Mouse (Mus musculus) embryonic facial prominence, embryonic 13.5 days (tissue): ENCODE data around the gene Hspd1. TPM values are rescaled to one million over a fixed set of nuclear protein-coding genes. Genes with fewer than 3 reads are reported as not detected.

Experiments used
- ATAC-seq: fragments of 200-750 bp; cut with Nextera tagmentation; 2 replicates; pipeline ENCODE4 v1.8.0; 2017; ENCODE audit warnings: low read depth; ENCODE audit not compliant: insufficient number of reproducible peaks, insufficient read depth, low FRiP score, low TSS enrichment
- H3K27ac ChIP-seq: fragments of 300-500 bp; sonication (generic); 2 replicates; pipeline ENCODE4 v1.5.1; 2015; ENCODE audit warnings: moderate library complexity, mild to moderate bottlenecking, inconsistent platforms
- H3K27me3 ChIP-seq: fragments of 300-500 bp; sonication (generic); 2 replicates; pipeline ENCODE4 v1.6.1; 2015; ENCODE audit warnings: mild to moderate bottlenecking, inconsistent platforms
- H3K36me3 ChIP-seq: fragments of 300-500 bp; sonication (generic); 2 replicates; pipeline ENCODE4 v1.6.1; 2015; ENCODE audit warnings: mild to moderate bottlenecking, inconsistent platforms
- H3K4me1 ChIP-seq: fragments of 300-500 bp; sonication (generic); 2 replicates; pipeline ENCODE4 v1.6.1; 2015; ENCODE audit warnings: inconsistent platforms
- H3K4me2 ChIP-seq: fragments of 300-500 bp; sonication (generic); 2 replicates; pipeline ENCODE4 v1.6.1; 2015; ENCODE audit warnings: moderate library complexity, mild to moderate bottlenecking, inconsistent platforms
- H3K4me3 ChIP-seq: fragments of 300-500 bp; sonication (generic); 2 replicates; pipeline ENCODE4 v1.5.1; 2015; ENCODE audit warnings: mild to moderate bottlenecking, inconsistent platforms
- H3K9ac ChIP-seq: fragments of 300-500 bp; sonication (generic); 2 replicates; pipeline ENCODE4 v1.6.1; 2015; ENCODE audit warnings: mild to moderate bottlenecking, inconsistent platforms
- H3K9me3 ChIP-seq: fragments of 300-500 bp; sonication (generic); 2 replicates; pipeline ENCODE4 v1.6.1; 2016; ENCODE audit warnings: inconsistent platforms
- WGBS: fragments of 180-500 bp; shearing (Covaris S2); methylation state at CpG from one replicate; pipeline ENCODE4 v1.1.7; 2015; ENCODE audit warnings: mixed read lengths; 5-methylcytosine and 5-hydroxymethylcytosine counted together
- polyA plus RNA-seq: library from polyadenylated mRNA; unstranded; fragments of >200 nt; fragmentation: Nextera tagmentation; extraction: Ambion mirVana; gene quantifications from 2 replicates; pipeline ENCODE4 v1.2.1, GENCODE M21; 2015

Gene Hspd1
- polyA plus RNA-seq, 1 experiment from 2014 or later: 337 TPM

GRCm38 (mm10) chr1:55031026-55031779 is 56.8 kb downstream of the Hspd1 start:
- no peaks in the 10 kb centered on the region for H3K27me3 ChIP-seq
- H3K9ac ChIP-seq: no peak overlapping the region
- no peaks in the 10 kb centered on the region for H3K4me1 ChIP-seq
- no peak overlapping the region for H3K27ac ChIP-seq
- H3K4me3 ChIP-seq: no peak overlapping the region
- no peaks in the 10 kb centered on the region for H3K36me3 ChIP-seq
- no peaks in the 10 kb centered on the region for H3K9me3 ChIP-seq
- ATAC-seq: no peak
- H3K4me2 ChIP-seq: no peak overlapping the region

- Histone ChIP-seq H3K9ac (no peak overlapping the region), H3K27ac (no peak overlapping the region), H3K27me3 (no peaks in the 10 kb centered on the region), H3K4me3 (no peak overlapping the region), H3K9me3 (no peaks in the 10 kb centered on the region), H3K4me2 (no peak overlapping the region), H3K4me1 (peaks cover 6% of the 10 kb centered on the region), H3K36me3 (no peaks in the 10 kb centered on the region)
- ATAC-seq: no peak
- WGBS: 66% methylated on average over 4 of the region's 4 CpGs
These were observed 58.6 kb downstream of the Hspd1 start for GRCm38 (mm10) chr1:55029446-55029845.

- Histone ChIP-seq H3K4me1 (peaks cover 6% of the 10 kb centered on the region), H3K27ac (no peak overlapping the region), H3K4me3 (no peak overlapping the region), H3K9ac (no peak overlapping the region), H3K9me3 (no peaks in the 10 kb centered on the region), H3K36me3 (no peaks in the 10 kb centered on the region), H3K4me2 (no peak overlapping the region), H3K27me3 (no peaks in the 10 kb centered on the region)
- 84% methylated on average over 11 of the region's 11 CpGs for WGBS
- ATAC-seq: no peak
These were observed 59.4 kb downstream of the Hspd1 start for GRCm38 (mm10) chr1:55028512-55029249.

GRCm38 (mm10) chr1:55027966-55028365 is 60.1 kb downstream of the Hspd1 start:
- peak overlapping the region; percentile 95 for H3K4me3 ChIP-seq
- H3K36me3 ChIP-seq: no peaks in the 10 kb centered on the region
- no peak overlapping the region for H3K9ac ChIP-seq
- H3K4me1 ChIP-seq: peaks cover 6% of the 10 kb centered on the region
- no peak overlapping the region for H3K27ac ChIP-seq
- no peaks in the 10 kb centered on the region for H3K27me3 ChIP-seq
- peak overlapping the region; percentile 60 for H3K4me2 ChIP-seq
- no peaks in the 10 kb centered on the region for H3K9me3 ChIP-seq
- ATAC-seq: no peak
- 74% methylated on average over 1 of the region's 1 CpGs for WGBS

Other genes starting within 250 kb of the Hspd1 start
- 25.8 and 36.7 TPM in 2 replicates for gene Ankrd44, start 161.9 kb downstream of the Hspd1 start, polyA plus RNA-seq
- gene Sf3b1, start 60.8 kb downstream of the Hspd1 start, polyA plus RNA-seq: 339 and 381 TPM in 2 replicates
- gene Coq10b, start 35.5 kb downstream of the Hspd1 start, polyA plus RNA-seq: 18.2 and 19.1 TPM in 2 replicates
- gene Hspe1, start 111 bp downstream of the Hspd1 start, polyA plus RNA-seq: 407 and 434 TPM in 2 replicates
- 149 and 165 TPM in 2 replicates for gene Mob4, start 43.0 kb upstream of the Hspd1 start, polyA plus RNA-seq
- gene Rftn2, start 138.5 kb upstream of the Hspd1 start, polyA plus RNA-seq: 30.2 and 32.2 TPM in 2 replicates
- 2.4 and 2.8 TPM in 2 replicates for gene Mars2, start 148.9 kb upstream of the Hspd1 start, polyA plus RNA-seq